Mouse (Mus musculus): ENCODE measurements at regions not wholly inside any gene's neighbourhood (a gene's known extent, or its start where the extent isn't known, plus 50 kb on each side); places are given as distances from the start of the nearest gene placed in this dataset.

GRCm38 (mm10) chr10:108036486-108037109, 124.7 kb upstream of the Otogl start:
- ChIA-PET POLR2A (no interaction called here), CTCF (no interaction called here)

GRCm38 (mm10) chr10:108034068-108034467, 122.1 kb upstream of the Otogl start:
- ChIA-PET CTCF (no interaction called here), POLR2A (interaction anchor here in 1 of 4 experiments (0.6 kb wide), 1 partner anchor 101 kb away, joined by 3 read pairs; no protein-coding TSS in a partner anchor)

GRCm38 (mm10) chr10:108033317-108033795, 121.4 kb upstream of the Otogl start:
- CTCF ChIA-PET = interaction anchor here in 1 of 4 experiments (0.5 kb wide), 1 partner anchor 119 kb away, joined by 3 read pairs; no protein-coding TSS in a partner anchor

GRCm38 (mm10) chr10:108027506-108027905, 115.6 kb upstream of the Otogl start:
- ChIA-PET POLR2A (interaction anchor here in 1 of 4 experiments (0.7 kb wide), 1 partner anchor 544 kb away, joined by 3 read pairs; no protein-coding TSS in a partner anchor), CTCF (no interaction called here)

More at GRCm38 (mm10) chr10:108033317-108033795, 121.4 kb upstream of the Otogl start:
- POLR2A ChIA-PET = no interaction called here

- POLR2A ChIA-PET = no interaction called here
- CTCF ChIA-PET = no interaction called here
Measured at GRCm38 (mm10) chr10:108024227-108024626, 112.3 kb upstream of the Otogl start.

- POLR2A ChIA-PET = interaction anchor here in 1 of 4 experiments (0.6 kb wide), 1 partner anchor 1091 kb away, joined by 4 read pairs; no protein-coding TSS in a partner anchor
- CTCF ChIA-PET = no interaction called here
Measured at GRCm38 (mm10) chr10:108016552-108016951, 104.6 kb upstream of the Otogl start.

- ChIA-PET CTCF (no interaction called here), POLR2A (no interaction called here)
Measured at GRCm38 (mm10) chr10:107994836-107995585, 83.1 kb upstream of the Otogl start.

- POLR2A ChIA-PET = no interaction called here
- CTCF ChIA-PET = no interaction called here
Measured at GRCm38 (mm10) chr10:107992621-107993020, 80.7 kb upstream of the Otogl start.

- CTCF ChIA-PET = no interaction called here
- POLR2A ChIA-PET = no interaction called here
Measured at GRCm38 (mm10) chr10:107990557-107990956, 78.6 kb upstream of the Otogl start.

- CTCF ChIA-PET = no interaction called here
- POLR2A ChIA-PET = no interaction called here
Measured at GRCm38 (mm10) chr10:107989913-107990312, 78.0 kb upstream of the Otogl start.

GRCm38 (mm10) chr10:107982632-107983031, 70.7 kb upstream of the Otogl start:
- CTCF ChIA-PET = interaction anchor here in 1 of 4 experiments (0.5 kb wide), 1 partner anchor 124 kb away, joined by 3 read pairs; no protein-coding TSS in a partner anchor
- POLR2A ChIA-PET = no interaction called here

GRCm38 (mm10) chr10:107982082-107982481, 70.1 kb upstream of the Otogl start:
- POLR2A ChIA-PET = interaction anchor here in 1 of 4 experiments (0.6 kb wide), 1 partner anchor 489 kb away, joined by 5 read pairs; no protein-coding TSS in a partner anchor
- CTCF ChIA-PET = interaction anchor here in 1 of 4 experiments (0.5 kb wide), 1 partner anchor 125 kb away, joined by 3 read pairs; no protein-coding TSS in a partner anchor

- ChIA-PET POLR2A (no interaction called here), CTCF (no interaction called here)
Measured at GRCm38 (mm10) chr10:107976392-107976965, 64.5 kb upstream of the Otogl start.

GRCm38 (mm10) chr10:107971748-107972147, 59.8 kb upstream of the Otogl start:
- POLR2A ChIA-PET = interaction anchor here in 1 of 4 experiments (0.6 to 1.3 kb wide), 2 partner anchors 12 to 14 kb away, joined by 3 read pairs; no protein-coding TSS in a partner anchor
- CTCF ChIA-PET = no interaction called here

GRCm38 (mm10) chr10:107966996-107967395, 55.1 kb upstream of the Otogl start:
- ChIA-PET CTCF (no interaction called here), POLR2A (no interaction called here)

- POLR2A ChIA-PET = interaction anchor here in 1 of 4 experiments (1.6 kb wide), 1 partner anchor 9 kb away, joined by 3 read pairs; no protein-coding TSS in a partner anchor
- CTCF ChIA-PET = no interaction called here
Measured at GRCm38 (mm10) chr10:107964022-107964421, 52.1 kb upstream of the Otogl start.

- ChIA-PET CTCF (no interaction called here), POLR2A (interaction anchor here in 1 of 4 experiments (0.6 kb wide), 1 partner anchor 363 kb away, joined by 4 read pairs; no protein-coding TSS in a partner anchor)
Measured at GRCm38 (mm10) chr10:107962130-107962529, 50.2 kb upstream of the Otogl start.

All from embryonic stem cell, embryonic (primary cell).